Mouse (Mus musculus) ovary, adult 2 months (tissue): ENCODE measurements around the gene Mycbp. TPM values are rescaled to one million over a fixed set of nuclear protein-coding genes. Genes with fewer than 3 reads are reported as not detected.

Experiments used
- polyA plus RNA-seq: library from polyadenylated mRNA; depleted of rRNA; stranded (reverse); fragments of >200 nt; gene quantifications from 2 replicates; pipeline ENCODE4 v1.2.3, GENCODE M21; 2012; rRNA removed

Mycbp gene
- polyA plus RNA-seq, result 17.2 and 17.3 TPM in 2 replicates

DNA sequence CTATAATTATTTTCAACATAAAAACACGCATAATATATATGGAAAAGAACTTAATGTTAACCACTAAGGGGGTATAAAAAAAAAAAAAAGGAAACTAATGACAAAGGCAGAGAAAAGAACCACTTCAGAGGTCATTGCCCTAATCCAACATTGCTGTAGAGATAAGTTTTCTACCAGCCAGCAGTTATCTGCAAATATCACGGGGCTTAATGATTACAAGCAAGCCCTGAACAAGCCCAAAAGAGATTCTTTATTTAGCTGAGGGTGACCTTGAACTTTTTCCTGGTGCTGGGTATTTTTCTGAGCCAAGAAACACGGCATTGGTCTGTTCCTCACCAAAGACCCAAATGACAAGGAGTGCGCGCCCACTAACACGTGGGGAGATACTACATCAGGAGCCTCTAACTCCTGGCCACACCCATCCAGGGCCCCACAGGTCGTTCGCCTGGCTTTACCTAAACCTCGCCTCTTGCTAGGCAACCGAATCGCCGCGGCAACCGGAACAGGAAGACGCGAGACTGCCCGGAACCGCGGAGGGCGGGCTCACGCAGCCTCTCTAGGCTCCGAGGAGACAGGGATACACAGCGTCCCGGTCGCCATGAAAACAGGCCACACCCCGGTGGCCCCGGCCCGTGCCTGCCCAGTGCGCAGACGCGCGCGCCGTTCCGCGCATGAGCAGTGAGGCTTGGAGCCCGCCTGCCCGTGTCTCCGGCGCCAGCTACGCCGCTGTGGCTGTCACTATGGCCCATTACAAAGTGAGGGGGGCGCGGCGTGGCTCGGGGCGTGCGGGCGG lies at the start of gene Mycbp:
Mycbp (plus strand) TSS at position 500 of the 793 bp plus-strand sequence.

DNA sequence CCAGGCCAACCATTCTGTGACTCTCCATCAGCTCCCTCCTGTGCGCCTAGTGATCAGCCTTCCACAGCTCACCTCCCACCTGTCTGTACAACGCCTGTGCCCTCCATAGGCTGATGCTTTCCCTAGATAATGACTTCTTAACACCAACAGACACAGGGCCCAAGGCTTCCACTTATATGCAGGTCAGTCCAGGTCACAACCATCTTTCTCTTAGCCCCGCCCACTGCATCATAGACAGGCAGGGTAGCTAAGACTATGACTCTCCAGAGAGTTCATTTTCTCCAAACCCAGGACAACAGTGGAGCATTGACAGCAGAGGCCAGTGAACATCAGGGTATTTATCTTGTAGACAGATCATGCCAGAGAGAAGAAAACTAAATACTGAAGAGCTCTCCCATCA lies 45.3 kb upstream of the Mycbp start, which contains the start of gene 4933427I04Rik:
4933427I04Rik (plus strand) TSS at position 301 of the 400 bp plus-strand sequence.

DNA sequence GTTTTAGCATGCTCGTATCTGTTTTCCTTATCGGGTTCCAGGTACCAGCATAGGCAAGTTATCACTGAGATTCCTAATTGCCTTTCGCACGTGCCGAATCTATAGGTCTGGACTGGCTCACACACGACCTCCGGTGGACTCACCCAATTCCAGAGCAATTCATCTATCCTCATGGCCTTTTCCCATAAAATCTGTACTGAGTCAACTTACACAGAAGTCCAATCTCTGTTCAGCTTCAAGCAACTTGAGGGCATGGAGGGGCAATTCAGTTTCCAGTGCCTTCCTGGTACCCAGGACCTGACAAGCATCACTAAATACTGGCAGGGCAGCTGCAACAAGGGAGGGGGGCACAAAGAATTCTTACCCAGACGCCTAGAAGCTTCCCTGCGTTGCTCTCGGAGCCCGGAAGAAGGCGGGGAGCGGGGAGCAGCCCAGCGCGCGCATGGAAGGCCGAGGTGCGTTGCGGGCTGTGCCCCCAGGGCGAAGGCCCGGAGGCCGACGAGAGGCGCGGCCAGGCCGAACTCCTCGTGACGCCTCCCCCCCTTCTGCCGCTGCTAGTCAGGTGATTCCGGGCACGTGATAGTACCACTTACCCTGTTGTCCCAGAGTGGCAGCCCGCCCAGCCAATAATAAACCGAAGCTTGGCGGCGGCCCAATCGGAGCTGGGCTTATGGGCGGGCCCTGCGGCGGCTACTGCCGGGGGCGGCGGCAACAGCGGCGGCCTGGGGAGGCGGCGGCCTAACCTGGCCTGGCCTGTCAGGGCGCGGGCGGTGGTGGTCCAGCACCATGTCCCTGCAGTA lies 12.3 kb downstream of the Mycbp start, which contains the start of gene Rragc:
Rragc (plus strand) TSS at position 699 of the 800 bp plus-strand sequence.

GRCm38 (mm10) chr4:123917548-123918140 lies 13.0 kb downstream of the Mycbp start, which contains the start of gene 4930535I16Rik:
Gene 4930535I16Rik, minus strand, starts transcription at chr4:123918022.

Other genes starting within 250 kb of the Mycbp start
- 58.7 and 75.4 TPM in 2 replicates for gene Macf1, start 220.5 kb upstream of the Mycbp start, polyA plus RNA-seq
- 12.7 and 17.0 TPM in 2 replicates for gene Ndufs5, start 186.6 kb upstream of the Mycbp start, polyA plus RNA-seq
- gene Akirin1, start 154.5 kb upstream of the Mycbp start, polyA plus RNA-seq, result 35.1 and 53.9 TPM in 2 replicates
- gene Rhbdl2, start 117.0 kb upstream of the Mycbp start, polyA plus RNA-seq, result 0.85 and 0.94 TPM in 2 replicates
- not detected in 2 replicates for gene 4933427I04Rik, start 45.2 kb upstream of the Mycbp start, polyA plus RNA-seq
- gene Rragc, start 12.6 kb downstream of the Mycbp start, polyA plus RNA-seq, result 42.1 and 63.0 TPM in 2 replicates
- gene 4930535I16Rik, start 13.2 kb downstream of the Mycbp start, polyA plus RNA-seq, result 2.4 TPM in 1 of 2 replicates, not detected in the other